Mouse (Mus musculus) left cerebral cortex, adult 18-20 months (tissue): ENCODE measurements at regions not wholly inside any gene's neighbourhood (a gene's known extent, or its start where the extent isn't known, plus 50 kb on each side); places are given as distances from the start of the nearest gene placed in this dataset.

Source experiments
- DNase-seq, 2 experiments: peaks; one replicate each; pipeline ENCODE4 v3.0.0; 2021 to 2022; ENCODE audit warnings: low spot score in 2 of 2, mixed read lengths in 1 of 2

DNA sequence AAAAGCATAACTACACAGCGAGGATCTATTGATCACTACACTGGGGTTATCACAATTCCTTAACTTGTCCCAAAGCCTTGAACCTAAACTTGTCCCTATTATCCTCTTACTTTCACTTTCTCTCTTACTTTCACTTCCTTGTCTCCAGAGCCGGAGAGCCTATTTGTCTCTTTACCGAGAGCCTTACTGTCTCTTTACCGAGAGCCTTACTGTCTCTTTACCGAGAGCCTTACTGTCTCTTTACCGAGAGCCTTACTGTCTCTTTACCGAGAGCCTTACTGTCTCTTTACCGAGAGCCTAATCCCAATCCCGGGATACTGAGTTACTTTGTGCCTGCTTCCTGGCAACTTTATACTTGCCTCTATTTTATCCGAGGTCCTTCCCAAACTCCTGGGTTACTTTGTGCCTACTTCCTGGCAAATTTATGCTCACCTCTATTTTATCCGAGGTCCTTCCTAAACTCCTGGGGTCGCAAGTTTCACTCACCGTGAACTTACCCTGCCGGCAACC lies 335.3 kb upstream of the Ccng1 start:
- peak; percentile 6 to 11 for DNase-seq

DNA sequence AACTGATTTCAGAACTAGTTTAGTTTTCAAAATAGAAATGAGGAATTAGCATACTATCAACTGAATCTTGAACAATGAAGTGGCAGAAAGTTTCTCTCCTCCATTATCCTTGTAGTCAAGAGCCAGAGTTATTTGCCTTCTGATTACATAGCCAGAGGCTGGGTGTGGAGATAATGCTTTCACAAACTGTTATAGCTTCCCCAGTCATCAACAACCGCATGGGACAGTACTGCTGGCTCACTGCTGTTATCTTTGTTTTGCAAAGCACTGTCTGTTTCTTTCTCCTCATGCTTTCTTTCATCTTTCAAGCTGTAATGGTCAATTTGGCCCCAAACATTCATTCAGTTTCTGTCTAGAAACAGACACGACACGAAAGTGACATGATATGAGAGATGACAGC lies 308.5 kb upstream of the Ccng1 start:
- DNase-seq: no peak

DNA sequence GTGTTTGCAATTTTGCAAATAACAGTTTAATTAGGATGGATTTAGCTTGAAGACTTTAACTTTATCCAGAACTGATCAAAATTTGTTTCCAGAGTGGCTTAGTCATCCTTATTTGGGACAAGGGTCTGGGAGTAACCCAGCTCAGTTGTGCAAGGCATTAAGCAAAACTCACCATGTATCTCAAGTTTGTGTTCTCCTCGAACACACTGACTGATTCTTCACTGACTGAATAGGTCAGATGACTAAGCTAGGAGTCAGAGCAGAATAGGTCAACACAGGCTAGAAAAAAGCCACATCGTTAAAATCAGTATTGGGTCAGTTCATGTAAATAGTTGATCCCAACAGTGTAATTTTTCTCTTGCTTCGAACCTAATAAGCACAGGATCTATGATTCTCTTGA lies 302.7 kb upstream of the Ccng1 start:
- DNase-seq: no peak

DNA sequence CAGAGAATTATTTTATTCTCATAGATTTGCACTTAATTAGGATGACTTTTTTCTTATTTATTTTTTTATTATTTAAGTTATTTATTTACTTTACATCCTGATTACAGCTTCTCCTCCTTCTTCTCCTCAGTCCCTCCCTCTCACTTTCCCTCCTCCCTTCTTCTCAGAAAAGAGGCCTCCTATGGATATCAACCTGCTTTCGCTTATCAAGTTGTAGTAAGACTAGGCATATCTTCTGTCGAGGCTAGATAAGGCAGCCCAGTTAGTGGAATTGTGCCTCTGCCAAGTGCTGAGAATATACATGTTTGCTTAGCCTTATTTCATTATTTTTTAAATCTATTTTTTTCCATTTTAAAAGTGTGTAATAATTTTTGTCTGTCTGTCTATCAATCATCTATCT lies 274.9 kb upstream of the Ccng1 start:
- no peak for DNase-seq

DNA sequence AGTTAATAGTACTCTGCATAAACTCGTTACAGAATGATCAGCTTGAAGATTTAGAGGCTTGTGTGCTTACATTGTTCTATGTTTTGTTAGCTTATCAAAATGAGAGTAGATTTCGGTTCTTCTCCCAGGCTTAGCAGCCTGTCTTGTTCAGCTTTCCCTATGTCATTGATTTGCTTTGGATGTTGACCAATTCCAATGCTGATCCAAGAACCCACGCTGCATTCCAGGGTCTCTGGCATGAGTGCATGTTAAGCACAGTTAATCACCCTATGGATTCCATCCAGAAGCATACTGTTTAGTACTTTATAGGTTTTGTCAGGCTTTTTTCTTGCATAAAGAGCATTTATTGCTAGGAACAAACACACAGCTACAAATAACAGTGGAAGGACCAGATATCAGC lies 255.0 kb upstream of the Ccng1 start:
- DNase-seq: no peak

DNA sequence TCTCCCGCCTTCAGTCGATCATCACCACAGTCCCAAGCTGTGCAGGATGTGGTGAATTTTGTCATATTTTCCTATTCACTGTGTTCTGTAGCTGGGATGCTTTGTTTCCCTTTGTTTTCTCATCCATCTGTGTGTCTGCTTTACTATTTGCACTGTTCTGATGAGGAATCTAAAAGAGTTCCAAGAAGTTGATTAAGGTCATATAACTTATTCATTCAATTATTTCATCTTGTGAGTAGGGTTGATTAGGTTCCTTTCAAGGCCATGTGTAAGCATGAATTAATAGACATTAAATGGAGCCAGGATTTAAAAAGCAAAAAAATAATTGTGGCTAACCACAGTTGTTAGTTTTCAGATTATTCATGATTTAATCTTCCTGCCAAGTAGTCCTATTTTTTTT lies 217.7 kb upstream of the Ccng1 start:
- DNase-seq: no peak

DNA sequence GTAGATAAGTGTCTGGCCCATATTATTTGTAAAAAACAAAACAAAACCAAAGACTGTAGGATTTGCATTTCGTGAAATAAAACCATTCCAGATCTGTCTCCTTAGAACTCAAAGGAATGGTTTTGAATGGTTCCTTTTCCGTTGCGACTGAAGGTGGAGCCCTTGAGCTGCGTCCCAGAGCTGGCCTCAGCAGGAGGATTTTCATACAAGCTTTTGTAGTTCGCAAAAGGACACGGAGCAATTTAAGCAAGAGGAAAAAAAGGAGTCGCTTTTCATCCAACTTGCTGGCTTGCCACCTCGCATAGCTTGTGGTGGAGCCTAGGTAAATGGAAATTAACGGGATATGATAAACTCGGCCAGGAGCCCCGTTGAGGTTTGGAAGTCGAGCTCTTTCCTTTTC lies 172.1 kb upstream of the Ccng1 start:
- peak; percentile 74 to 80 for DNase-seq

DNA sequence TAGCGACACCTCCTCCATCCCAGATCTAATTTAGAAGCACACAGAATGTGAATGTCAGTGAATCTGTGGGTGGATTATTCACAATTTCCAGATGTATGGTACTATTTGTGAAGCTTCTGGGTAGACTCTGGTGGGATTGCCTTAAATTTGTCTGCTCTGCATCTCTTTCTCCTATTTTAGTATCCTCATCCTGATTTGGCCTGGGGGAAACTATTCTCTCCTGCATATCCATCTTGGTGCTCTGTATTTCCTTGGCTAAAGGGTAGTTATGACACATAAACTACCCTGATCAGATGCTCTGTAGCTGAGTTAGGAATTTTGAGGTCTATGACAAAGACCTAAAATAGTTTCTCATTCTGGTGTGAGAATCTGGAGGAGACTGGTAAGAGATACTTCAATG lies 136.4 kb upstream of the Ccng1 start:
- no peak for DNase-seq

DNA sequence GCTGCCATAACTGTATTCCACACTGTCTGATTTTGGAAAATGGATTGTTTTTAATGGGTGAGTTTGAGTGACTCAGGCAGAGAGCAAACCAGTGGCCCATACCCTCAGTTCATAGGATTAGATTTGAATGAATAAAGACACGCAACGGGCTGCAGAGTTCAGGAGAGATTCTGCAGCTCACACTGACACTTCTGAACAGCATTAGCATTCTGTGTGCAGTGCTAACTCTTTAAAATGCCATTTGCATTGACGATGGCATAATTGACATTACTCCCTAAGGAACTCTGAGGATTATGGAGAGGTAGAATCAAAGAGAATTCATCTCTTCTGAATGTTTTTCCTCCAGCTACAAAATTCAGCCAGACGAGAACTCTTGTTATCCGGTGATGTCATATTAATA lies 129.4 kb upstream of the Ccng1 start:
- DNase-seq: no peak

DNA sequence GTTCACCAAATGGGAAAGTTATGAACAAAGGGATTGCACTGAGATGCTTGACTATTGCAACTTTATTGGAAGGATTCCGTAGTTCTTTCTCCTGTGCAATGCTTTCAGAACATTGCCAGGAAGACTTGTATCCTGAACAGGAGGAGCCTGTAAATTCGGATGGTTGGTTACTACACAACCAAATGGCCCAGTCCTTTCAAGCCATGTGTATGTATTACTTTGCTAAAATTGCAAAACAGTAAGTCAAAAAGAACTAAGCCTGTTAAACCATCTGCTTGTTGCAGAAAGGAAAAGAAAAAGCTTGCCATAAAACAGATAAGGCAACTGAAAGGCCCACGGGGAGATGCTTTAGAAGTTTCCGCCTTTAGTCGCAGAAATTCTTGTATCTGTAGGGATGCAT lies 124.5 kb upstream of the Ccng1 start:
- DNase-seq: no peak

DNA sequence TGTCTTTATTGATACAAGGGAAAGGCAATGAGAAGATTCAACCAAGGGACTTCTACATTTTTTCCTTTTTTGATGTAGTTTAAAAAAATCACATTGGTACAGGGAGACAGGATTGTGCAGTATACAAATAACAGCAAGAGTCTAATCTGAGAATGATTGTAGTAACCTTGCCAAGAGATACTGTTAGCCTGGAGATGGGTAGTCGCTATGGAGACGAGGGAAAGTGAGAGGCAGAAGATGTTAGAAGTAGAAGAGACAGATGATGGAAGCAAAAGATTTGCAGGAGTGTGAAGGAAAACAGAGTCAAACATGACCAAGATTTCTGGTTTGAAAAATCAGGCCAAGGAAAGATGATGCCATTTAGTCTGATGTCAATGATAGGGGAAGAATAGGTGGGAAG lies 117.9 kb upstream of the Ccng1 start:
- no peak for DNase-seq

DNA sequence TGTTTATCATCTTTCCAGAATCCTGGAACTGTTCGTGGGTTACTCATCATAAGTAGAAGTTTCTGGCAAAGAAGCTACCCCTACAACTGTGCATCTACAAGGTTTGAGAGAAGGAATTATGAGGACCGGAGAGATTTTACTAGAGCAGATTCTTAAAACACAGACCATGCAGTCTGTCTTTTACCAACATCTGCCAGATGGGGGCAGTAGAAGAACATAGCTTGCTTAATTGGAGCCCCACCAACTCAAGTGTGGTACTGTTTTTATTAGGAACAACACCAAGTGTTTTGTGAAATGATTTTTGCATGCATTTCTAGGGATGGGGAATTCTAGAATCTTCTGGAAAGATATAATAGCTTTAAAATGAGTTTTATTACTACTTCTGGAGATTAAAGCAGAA lies 110.6 kb upstream of the Ccng1 start:
- DNase-seq: peak; percentile 82 to 84

DNA sequence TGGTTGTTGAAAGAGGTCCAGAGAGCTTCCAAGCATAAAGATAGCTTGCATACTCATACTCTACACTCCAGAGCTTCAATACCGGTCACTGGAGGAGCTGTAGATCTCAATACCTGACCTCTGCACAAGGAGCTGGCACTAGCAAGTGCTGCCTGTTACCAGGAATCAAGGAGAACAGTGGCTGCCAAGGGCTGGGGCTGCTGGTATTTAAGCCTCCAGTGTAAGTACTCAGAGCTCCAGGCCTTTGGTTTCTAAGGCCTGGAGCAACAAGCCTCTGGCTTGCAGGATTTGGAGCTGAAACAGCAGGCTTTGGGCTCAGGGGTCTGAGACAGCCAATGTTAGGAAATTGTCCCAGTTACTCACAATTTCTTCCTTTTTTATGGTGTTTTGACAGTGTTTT lies 96.2 kb upstream of the Ccng1 start:
- no peak for DNase-seq

DNA sequence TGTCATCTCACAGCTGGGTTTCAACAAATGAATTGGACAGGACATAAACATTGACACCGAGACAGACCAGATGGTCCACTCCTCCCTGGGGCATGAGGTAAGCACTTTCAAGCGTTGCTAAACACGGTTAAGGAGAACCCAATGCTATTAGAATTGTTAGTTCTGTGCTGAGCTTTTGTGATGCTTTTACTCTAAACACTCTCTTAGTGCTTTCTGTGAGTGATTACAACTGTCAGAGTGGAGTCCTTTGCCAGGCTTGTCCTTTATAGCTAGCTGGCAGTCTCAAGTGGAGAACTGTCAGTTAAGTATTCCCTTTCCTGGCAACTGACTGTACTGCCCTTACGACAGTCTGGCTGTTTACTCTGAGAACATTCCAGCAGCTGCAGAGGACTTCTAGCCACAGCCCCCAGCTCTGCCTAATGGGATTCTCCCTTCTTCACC lies 95.6 kb upstream of the Ccng1 start:
- no peak for DNase-seq

DNA sequence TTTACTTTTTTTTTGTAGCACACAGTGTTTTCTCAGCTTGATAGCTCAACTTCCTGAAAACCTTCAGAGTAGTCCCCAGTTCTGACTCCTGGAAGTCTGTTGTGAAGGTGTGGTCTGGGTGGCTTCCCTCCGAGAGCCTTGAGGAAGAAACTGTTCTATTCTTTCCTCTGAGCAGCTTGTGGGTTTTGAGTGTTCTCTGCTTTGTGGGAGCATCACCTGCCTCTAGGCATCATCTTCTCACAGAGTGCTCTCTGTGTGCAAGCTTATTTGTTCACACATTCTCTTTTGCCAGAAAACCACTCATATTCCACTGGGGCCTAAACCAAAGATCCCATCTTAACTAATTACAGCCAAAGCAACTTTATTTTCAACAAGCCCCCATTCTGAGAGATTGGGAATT lies 91.5 kb upstream of the Ccng1 start:
- DNase-seq: no peak

DNA sequence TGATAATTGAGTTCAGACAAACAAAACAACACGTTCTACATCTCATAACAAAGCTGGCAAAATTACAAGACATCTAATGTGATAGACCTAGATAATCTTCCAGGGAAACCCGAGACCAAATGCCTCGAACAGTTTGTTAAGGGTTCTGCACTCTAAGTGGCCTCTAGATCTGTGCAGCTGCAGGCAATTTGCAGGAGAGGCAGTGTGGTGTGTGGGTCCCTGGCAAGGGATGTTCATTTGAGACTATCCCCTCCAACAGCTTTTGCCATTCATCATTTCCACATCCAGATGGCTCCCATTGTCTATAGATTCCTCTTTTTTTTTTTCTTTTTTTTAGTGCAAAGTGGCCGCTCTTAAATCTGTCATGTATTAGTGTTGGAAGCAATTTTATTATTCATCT lies 80.3 kb upstream of the Ccng1 start:
- no peak for DNase-seq
